Mouse (Mus musculus) lung, postnatal 0 days (tissue): ENCODE measurements around the gene Dusp13.

Experiments
- CTCF ChIP-seq: IDR thresholded peaks from 2 replicates; pipeline ENCODE4 v1.5.1; 2016; ENCODE audit warnings: antibody characterized with exemption, mild to moderate bottlenecking
- EP300 ChIP-seq: IDR thresholded peaks from 2 replicates; pipeline ENCODE4 v1.6.1; 2016; ENCODE audit warnings: antibody characterized with exemption, mild to moderate bottlenecking, control low read depth

- TF ChIP-seq CTCF (no peak), EP300 (peak; percentile 53)
These were observed 44.0 kb downstream of the Dusp13 start for GRCm38 (mm10) chr14:21706759-21707571.
